Mouse (Mus musculus) myocyte (in vitro differentiated cells): Measurements from ENCODE around the gene Tasp1.

Source experiments
- CEBPB ChIP-seq: IDR thresholded peaks from 2 replicates; pipeline ENCODE4 v1.6.1; 2011; ENCODE audit warnings: mild to moderate bottlenecking, moderate library complexity; ENCODE audit not compliant: poor library complexity, insufficient read depth, severe bottlenecking
- E2F4 ChIP-seq: IDR thresholded peaks from one replicate; pipeline ENCODE4 v1.6.1; 2011; ENCODE audit warnings: mild to moderate bottlenecking, control low read depth, moderate library complexity; ENCODE audit not compliant: insufficient read depth
- MAX ChIP-seq: IDR thresholded peaks from one replicate; pipeline ENCODE4 v1.6.1; 2011; ENCODE audit warnings: low read depth, mild to moderate bottlenecking, control low read depth
- MYOD1 ChIP-seq, 3 experiments: IDR thresholded peaks; one replicate each; pipeline ENCODE4 v1.6.1; 2011; ENCODE audit warnings: control low read depth in 2 of 3, low read depth in 2 of 3, mild to moderate bottlenecking in 2 of 3, moderate library complexity in 1 of 3; ENCODE audit not compliant: insufficient read length in 2 of 3, control insufficient read depth in 1 of 3
- MYOG ChIP-seq, 3 experiments: IDR thresholded peaks; one replicate each; pipeline ENCODE4 v1.6.1; 2011; ENCODE audit warnings: control low read depth in 2 of 3, low read depth in 2 of 3, mild to moderate bottlenecking in 2 of 3; ENCODE audit not compliant: insufficient read length in 2 of 3, control insufficient read depth in 1 of 3, insufficient read depth in 1 of 3
- POLR2A ChIP-seq: IDR thresholded peaks from one replicate; pipeline ENCODE4 v1.6.1; 2011; ENCODE audit warnings: low read depth, mild to moderate bottlenecking, control low read depth, moderate library complexity; ENCODE audit not compliant: insufficient read length
- POLR2AphosphoS2 ChIP-seq: IDR thresholded peaks from one replicate; pipeline ENCODE4 v1.6.1; 2011; ENCODE audit warnings: low read depth, control low read depth; ENCODE audit not compliant: insufficient read length
- REST ChIP-seq: IDR thresholded peaks from one replicate; pipeline ENCODE4 v1.6.1; 2011; ENCODE audit warnings: mild to moderate bottlenecking, control low read depth, moderate library complexity; ENCODE audit not compliant: insufficient read depth, insufficient read length
- TCF12 ChIP-seq: IDR thresholded peaks from one replicate; pipeline ENCODE4 v1.6.1; 2011; ENCODE audit warnings: mild to moderate bottlenecking, control low read depth; ENCODE audit not compliant: poor library complexity, insufficient read depth, severe bottlenecking
- TCF3 ChIP-seq: IDR thresholded peaks from one replicate; pipeline ENCODE4 v1.6.1; 2011; ENCODE audit warnings: low read depth, control low read depth; ENCODE audit not compliant: insufficient read length
- USF1 ChIP-seq: IDR thresholded peaks from one replicate; pipeline ENCODE4 v1.6.1; 2011; ENCODE audit warnings: low read depth, mild to moderate bottlenecking, control low read depth, moderate library complexity

- TF ChIP-seq POLR2A (no peak), MAX (no peak), MYOG (IDR thresholded peaks at IDR 0.05; ENCODE audit: control insufficient read depth in 1 of 3, insufficient read depth in 1 of 3, insufficient read length in 2 of 3, low read depth in 2 of 3) (no peak), TCF3 (no peak), E2F4 (no peak), USF1 (no peak), MYOD1 (IDR thresholded peaks at IDR 0.05; ENCODE audit: control insufficient read depth in 1 of 3, insufficient read length in 2 of 3, low read depth in 2 of 3) (no peak), CEBPB (no peak), POLR2AphosphoS2 (no peak), TCF12 (no peak), REST (no peak)
Observed at GRCm38 (mm10) chr2:140104951-140105350, 38.3 kb upstream of the Tasp1 start.
